Mouse (Mus musculus): Measurements from ENCODE around the gene Adamts18.

Adamts18 gene

DNA sequence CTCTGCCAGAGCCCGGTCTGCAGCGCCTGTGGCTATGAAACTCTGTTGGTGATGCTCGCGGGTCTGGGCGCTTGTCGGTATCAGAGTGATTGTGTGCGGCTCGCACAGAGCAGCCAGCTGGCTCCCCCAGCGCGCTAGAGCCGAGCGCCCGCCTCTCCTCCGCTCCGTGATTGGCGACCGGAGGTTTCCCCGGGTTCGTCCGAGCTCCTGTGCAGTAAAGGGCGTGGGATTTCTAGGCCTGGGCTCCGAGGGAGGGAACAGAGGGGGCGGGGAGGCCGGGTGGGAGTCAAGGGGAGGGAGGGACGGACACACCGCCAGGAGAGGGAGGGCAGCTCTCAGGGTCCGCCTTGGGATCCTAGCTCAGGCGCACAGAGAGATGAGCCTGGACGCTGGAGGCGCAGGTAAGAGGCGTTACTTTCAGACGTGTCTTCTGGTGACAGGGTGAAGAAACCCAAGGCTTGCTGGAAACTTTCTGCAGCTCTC lies at the start of gene Adamts18:
TSS of gene Adamts18 (minus strand) at position 86 of the 483 bp plus-strand sequence.
- DNase-seq (ENCODE audit: low read depth, low spot score) = no peak

- DNase-seq (ENCODE audit: low read depth, low spot score) = no peak
Measured at GRCm38 (mm10) chr8:113896446-113896845, 47.9 kb upstream of the Adamts18 start.

- no peak for DNase-seq (ENCODE audit: low read depth, low spot score)
Measured at GRCm38 (mm10) chr8:113891376-113891775, 42.8 kb upstream of the Adamts18 start.

- no peak for DNase-seq (ENCODE audit: low read depth, low spot score)
Measured at GRCm38 (mm10) chr8:113886509-113886908, 38.0 kb upstream of the Adamts18 start.

GRCm38 (mm10) chr8:113885101-113885500 lies 36.6 kb upstream of the Adamts18 start:
- DNase-seq (ENCODE audit: low read depth, low spot score) = no peak

DNA sequence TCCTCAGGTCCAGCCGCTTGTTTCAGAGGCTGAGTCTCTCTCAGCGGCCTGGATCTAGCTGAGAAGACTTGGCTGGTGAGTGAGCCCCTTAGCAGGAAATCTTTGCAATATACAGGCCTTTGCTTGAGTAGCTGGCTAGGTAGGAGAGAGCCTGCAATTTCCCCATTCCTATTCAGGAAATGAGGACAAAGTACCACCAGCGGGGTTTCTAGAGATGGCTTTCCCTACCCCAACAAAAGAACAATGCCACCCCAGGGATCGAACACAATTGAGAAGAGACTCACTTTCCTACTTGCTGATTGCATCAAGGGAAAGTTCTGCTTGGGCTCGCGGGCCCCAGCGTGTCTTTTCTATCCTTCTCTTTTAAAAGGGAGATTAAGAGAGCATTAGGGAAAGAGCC lies 35.5 kb upstream of the Adamts18 start:
- no peak for DNase-seq (ENCODE audit: low read depth, low spot score)

DNA sequence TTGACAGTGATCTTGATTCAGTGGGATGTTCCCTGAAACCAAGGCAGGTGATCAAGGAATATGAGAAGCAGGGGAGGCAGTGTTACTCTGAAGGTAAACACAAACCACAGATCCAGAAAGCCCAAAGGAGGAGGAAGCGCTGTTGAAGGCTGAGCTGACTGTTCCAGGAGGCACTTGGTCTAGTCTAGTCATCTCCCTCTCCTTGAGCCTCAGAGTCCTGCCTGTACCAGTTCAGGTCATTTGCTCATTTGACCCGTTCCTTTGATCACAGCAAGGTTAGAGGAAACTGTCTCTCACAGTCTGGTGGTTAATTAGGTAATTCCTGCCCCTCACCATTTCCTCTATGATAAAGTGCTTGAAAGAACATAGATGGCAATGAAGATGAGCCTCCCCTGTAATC lies 34.0 kb upstream of the Adamts18 start:
- no peak for DNase-seq (ENCODE audit: low read depth, low spot score)

DNA sequence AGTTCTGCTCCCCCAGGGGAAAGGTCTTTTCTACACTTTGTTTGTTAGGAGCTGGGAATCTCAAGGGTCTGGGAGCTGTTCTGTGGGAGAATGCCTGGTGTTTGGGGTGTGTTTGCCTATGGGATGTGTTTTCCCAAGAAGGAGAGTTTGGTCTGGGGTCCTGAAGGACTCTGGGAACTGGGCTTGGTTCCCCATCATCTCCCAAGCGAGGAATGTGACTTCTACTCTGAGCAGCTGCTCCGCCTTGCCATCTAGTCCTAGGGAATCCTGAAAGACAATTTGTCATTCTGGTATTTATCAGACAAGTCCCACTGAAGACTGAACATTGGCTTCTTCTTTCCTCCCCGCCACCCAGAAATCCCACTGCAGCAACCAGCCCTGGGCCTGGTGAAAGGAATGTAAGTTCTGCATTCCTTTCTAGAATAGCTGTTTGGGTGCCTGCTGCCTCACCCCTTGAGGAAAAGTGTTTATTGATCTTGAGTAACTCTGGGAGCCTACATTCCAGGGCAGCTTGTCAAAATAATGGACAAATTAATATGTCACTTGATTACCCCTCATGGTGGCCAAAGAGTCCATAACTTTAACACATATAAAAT lies 30.0 kb upstream of the Adamts18 start:
- no peak for DNase-seq (ENCODE audit: low read depth, low spot score)

- DNase-seq (ENCODE audit: low read depth, low spot score) = no peak
Measured at GRCm38 (mm10) chr8:113873446-113874120, 25.0 kb upstream of the Adamts18 start.

GRCm38 (mm10) chr8:113872436-113872835 lies 23.9 kb upstream of the Adamts18 start:
- no peak for DNase-seq (ENCODE audit: low read depth, low spot score)

GRCm38 (mm10) chr8:113866530-113866929 lies 18.0 kb upstream of the Adamts18 start:
- no peak for DNase-seq (ENCODE audit: low read depth, low spot score)

- no peak for DNase-seq (ENCODE audit: low read depth, low spot score)
Measured at GRCm38 (mm10) chr8:113865326-113866093, 17.0 kb upstream of the Adamts18 start.

- DNase-seq (ENCODE audit: low read depth, low spot score) = no peak
Measured at GRCm38 (mm10) chr8:113859890-113860683, 11.5 kb upstream of the Adamts18 start.

DNA sequence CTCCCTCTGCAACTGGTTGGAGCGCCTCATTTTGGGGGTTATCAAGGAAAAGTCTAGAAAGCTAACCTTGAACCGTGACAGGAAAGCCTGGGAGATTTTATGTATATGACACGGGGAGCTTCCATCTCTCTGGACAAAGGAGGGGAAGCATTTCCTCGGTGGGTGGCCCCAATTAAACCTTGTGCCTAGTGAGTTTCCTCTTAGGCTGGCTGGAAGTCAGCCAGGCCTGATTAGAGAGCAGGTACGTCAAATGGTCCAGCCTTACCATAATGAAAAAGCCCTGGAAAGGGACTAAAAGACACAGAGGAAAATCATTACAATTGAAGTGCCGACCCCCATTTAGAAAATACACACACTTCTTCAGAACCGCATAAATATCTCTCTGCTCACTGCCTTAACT lies 10.3 kb upstream of the Adamts18 start:
- no peak for DNase-seq (ENCODE audit: low read depth, low spot score)

DNA sequence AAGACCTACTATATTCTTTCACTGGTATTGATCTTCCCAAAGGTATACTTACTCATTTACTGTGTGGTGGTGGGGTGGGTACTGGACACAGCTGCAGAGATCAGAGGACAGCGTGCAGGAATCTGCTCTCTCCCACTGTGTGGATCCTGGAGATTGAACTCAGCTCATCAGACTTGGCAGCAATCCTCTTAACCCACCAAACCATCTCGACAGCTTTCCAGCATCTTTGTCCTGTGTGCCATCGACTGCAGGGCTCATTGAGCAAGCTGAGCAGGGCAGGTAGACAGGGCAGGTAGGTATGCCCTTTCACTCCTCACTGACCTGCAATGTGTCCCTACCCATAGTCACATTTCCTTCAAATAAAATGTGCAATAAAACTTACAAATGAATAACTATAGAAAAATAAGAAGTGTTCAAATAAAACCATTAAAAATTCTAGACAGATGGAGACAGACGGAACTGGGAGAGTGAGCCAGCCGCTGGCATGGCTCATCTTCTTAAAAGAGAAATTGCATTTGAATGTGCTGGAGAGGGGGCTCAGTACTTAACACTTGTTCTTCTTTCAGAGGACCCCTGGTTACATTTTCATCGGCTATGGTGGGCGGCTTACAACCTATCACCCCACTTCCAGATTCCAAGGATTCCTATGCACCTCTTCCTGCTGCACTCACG lies 6.2 kb upstream of the Adamts18 start:
- DNase-seq (ENCODE audit: low read depth, low spot score) = no peak

GRCm38 (mm10) chr8:113853714-113854113 lies 5.2 kb upstream of the Adamts18 start:
- DNase-seq (ENCODE audit: low read depth, low spot score) = no peak

DNA sequence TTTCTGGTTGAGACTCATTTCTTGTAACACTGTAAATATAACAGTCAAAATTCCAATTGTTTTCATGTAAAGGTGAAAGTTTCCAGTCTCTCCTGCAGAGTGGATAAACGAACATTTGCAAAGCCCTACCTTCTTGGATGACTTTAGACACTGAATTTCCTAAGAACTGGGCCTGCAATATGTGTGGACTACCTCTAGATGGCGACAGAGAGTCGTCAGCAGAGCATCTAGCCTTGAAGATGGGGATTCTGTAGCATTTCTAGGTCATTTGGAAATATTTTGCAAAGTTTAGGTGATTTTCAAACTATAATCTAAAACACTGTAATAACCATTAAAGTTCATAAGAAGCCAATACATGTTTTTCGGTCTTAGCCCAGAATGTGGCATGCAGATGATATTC lies 3.1 kb upstream of the Adamts18 start:
- no peak for DNase-seq (ENCODE audit: low read depth, low spot score)

DNA sequence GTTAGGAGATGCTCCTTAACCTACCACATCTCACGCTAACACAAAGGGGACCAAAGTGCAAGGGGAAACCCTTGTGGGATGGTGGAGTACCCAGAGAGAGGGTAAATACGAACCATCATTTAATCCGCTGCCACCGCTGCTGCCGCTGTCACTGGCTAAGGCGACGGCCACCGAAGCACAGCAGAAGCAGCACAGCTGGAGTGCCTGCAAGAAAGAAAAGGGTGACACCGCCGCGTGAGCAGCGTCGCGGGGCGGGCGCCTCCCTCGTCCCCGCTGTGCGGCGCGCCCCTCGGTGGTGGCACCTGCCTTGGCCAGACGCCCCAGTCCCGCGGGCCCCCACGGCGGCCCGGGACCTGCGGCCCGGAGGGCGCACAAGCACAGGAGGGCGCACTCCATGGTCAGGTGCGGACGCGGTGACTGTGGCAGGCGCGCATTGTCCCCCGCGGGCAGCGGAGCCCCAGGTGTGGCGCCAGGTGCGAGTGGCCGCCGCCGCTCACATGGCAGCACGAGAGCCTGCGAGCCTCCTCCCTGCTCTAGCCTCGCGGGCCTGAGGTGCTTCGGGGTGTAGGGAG lies 371 bp downstream of the Adamts18 start:
- no peak for DNase-seq (ENCODE audit: low read depth, low spot score)

DNA sequence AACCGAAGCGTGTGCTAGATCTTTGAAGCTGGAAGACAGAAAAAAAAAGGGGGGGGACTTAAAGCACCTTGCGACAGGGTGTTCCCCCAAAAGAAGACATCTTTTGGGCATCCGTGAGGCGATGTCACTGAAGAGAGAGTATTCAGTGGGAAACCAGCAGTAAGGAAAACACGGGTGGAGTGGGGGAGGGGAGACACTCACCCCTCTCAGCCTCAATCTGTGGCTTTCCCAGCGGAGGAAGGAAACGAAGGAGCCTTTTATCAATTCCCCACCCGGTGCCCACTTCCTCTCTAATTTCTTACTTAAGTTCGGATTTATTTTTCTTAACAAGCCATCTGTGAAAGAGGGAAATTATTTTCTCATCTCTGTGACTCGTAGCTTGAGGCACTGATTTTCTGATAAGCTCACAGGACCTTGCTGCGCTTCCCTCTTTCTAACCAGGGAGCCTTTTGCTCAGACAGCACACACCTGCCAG lies 895 bp downstream of the Adamts18 start:
- DNase-seq (ENCODE audit: low read depth, low spot score) = no peak

DNA sequence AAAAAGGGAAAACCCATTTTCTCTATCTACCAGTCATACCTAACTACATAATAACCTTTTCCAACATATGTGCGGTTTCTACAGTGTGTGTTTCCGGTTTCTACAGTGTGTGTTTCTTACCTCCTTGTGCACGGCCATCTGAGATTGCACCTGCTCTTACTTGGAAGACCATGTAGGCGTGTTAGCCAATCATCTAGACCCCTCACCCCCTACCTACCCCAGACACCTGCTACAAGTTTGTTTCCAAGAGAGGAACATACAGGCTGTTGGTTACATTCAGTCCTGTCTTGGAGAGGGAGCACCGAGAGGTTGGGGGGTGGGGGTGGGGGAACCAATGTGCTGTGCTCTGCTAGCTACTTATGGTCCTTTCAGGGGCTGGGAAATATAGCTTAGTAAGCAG lies 1.9 kb downstream of the Adamts18 start:
- no peak for DNase-seq (ENCODE audit: low read depth, low spot score)

- DNase-seq (ENCODE audit: low read depth, low spot score) = no peak
Measured at GRCm38 (mm10) chr8:113844801-113845301, 3.7 kb downstream of the Adamts18 start.
